Mouse (Mus musculus) ovary, adult 2 months (tissue): ENCODE results near the gene Tacc3. TPM values are rescaled to one million over a fixed set of nuclear protein-coding genes. Genes with fewer than 3 reads are reported as not detected.

Source experiments
- polyA plus RNA-seq: library from polyadenylated mRNA; depleted of rRNA; stranded (reverse); fragments of >200 nt; gene quantifications from 2 replicates; pipeline ENCODE4 v1.2.3, GENCODE M21; 2012; rRNA removed

The Tacc3 gene
- polyA plus RNA-seq: 13.7 and 19.2 TPM in 2 replicates

GRCm38 (mm10) chr5:33657787-33658663 lies at the start of gene Tacc3, which contains the start of gene Tmem129:
Gene Tacc3, plus strand, starts transcription at chr5:33658128.
Gene Tmem129, minus strand, starts transcription at chr5:33658416.

DNA sequence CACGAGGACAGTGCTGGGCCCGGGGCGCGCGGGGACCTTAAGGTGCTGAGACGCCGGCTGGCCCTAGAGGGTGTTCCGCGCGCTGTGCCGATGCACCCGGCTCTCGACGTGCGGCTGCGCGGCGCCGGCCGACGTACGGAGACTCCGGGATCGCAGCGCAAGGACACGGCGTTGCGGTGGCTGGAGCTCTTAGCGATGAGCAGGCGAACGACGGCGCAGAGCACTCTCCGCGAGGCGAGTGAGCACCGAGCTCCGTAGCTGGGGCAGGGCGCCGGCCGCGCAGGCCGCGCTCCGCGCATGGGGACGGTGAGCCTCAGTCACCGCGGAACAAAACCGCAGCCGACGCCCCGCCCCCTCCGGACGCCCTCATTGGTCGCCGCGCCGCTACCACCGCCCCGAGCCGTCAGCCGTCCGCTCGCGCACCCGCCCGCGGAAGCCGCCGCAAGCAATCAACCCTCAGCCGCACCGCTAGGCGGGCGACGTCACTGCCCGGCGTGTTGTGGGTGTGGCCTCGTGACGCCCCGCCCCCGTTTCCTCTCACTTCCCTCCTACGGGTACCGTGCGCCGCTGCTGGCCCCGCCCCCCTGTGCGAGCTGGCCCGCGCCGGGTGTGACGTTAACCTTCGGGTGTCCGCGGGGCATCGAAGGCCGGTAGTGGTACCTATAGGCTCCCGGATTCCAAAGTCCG lies 28.5 kb upstream of the Tacc3 start, which contains the start of the genes Fam53a and Gm9903:
Gene Fam53a (minus strand): TSS at position 335 of the 687 bp plus-strand sequence.
Gene Gm9903 (plus strand): TSS at position 625 of the 687 bp plus-strand sequence.

DNA sequence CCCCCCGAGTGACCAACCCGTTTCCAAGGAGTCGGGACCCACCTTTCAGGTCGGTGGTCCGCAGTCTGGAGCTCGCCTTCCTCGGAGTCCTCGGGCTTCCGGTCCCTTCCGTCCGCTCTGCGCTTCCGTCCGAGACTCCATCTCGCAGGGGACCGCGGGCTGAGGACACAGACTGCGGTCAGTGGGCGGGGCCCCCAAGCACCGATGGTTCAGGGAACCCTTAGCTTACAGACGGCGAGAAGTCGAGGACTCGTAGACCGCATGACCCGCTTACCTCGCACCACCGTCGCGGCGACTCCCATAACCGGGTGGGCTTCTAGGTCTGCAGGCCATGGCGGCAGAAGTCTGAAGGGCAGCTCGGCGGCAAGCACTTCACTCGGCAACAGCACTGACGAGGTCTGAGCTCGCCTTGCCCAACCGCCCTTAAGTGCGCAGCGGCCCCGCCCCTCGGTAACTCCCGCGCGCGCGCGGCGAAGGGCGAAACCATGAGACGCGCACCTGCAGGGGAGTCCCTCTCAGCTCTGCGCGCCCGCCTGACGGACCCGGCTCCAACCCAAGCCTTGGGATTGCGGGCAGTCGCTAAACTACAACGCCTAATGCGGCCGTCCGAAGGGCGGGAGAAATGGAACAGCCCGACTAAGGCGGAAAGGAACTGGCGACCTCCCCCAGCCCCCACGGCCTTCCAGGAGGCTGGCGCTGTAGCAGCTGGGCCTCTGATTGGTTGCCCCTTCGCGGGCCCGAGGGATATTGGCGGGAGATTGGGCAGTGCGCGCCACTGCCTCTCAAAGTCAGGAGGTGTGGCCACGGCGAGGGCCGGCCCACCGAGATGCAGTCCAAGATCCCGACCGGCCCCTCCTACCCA lies 5.8 kb upstream of the Tacc3 start, which contains the start of gene Slbp:
Gene Slbp (minus strand): TSS at position 654 of the 862 bp plus-strand sequence.

DNA sequence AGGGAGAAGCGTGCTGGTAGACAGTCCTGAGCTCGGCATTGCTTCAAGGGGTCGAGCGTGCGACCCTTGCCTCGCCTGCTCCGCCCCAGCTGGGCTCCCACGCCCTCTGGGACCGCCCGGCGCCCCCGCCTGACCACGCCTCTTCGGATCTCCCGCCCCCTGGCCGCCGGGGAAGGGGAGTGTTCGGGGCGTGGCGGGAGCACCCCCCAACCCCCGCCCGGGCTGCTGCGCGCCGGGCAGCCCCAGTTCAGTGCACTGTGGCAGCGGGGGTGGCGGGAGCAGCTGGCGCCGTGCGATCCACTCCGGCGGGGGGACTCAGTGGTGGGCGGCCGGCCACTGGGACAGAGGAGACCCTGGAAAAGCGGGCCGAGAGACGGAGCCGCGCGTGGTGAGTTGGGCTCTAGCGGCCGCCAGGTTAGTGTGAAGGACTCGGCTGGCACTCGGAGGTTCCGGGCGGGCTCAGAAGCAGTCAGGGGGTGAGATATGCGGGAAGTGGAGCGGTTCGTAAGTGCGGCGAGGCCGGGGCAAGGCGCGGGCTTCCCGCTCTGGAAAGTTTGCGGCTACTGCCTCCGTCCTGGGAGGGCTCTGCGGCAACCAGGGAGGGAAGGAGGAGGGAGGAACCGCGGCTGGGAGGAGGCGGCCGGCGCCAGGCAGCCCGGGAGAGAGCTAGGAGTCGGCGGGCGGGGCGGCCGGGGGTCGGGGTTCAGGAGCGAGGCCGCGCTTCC lies 63.8 kb downstream of the Tacc3 start, which contains the start of gene Fgfr3:
Gene Fgfr3 (plus strand): TSS at position 134 of the 725 bp plus-strand sequence.

Other genes with a start within 250 kb of the Tacc3 start
- gene Nkx1-1, start 224.2 kb upstream of the Tacc3 start, polyA plus RNA-seq: not detected in 2 replicates
- gene Fam53a, start 28.5 kb upstream of the Tacc3 start, polyA plus RNA-seq: 155 and 240 TPM in 2 replicates
- gene Gm9903, start 28.2 kb upstream of the Tacc3 start, polyA plus RNA-seq: 0.44 and 0.82 TPM in 2 replicates
- 44.3 and 46.9 TPM in 2 replicates for gene Slbp, start 5.6 kb upstream of the Tacc3 start, polyA plus RNA-seq
- 65.2 and 70.7 TPM in 2 replicates for gene Tmem129, start 288 bp downstream of the Tacc3 start, polyA plus RNA-seq
- 23.7 and 30.2 TPM in 2 replicates for gene Fgfr3, start 63.5 kb downstream of the Tacc3 start, polyA plus RNA-seq
- 46.0 and 65.4 TPM in 2 replicates for gene Letm1, start 124.7 kb downstream of the Tacc3 start, polyA plus RNA-seq
- gene Nsd2, start 162.6 kb downstream of the Tacc3 start, polyA plus RNA-seq: 8.4 and 10.2 TPM in 2 replicates